Mouse (Mus musculus): ENCODE data around the gene Akt1. TPM values are rescaled to one million over a fixed set of nuclear protein-coding genes. Genes with fewer than 3 reads are reported as not detected.

Akt1 gene
- polyA plus RNA-seq (2012): 394 and 418 TPM in 2 replicates

GRCm38 (mm10) chr12:112674132-112675011 lies at the start of gene Akt1:
Akt1 (minus strand) TSS chr12:112674884.

GRCm38 (mm10) chr12:112720216-112720615 lies 45.5 kb upstream of the Akt1 start, which contains the start of gene Cep170b:
Cep170b (plus strand) TSS chr12:112720455.

DNA sequence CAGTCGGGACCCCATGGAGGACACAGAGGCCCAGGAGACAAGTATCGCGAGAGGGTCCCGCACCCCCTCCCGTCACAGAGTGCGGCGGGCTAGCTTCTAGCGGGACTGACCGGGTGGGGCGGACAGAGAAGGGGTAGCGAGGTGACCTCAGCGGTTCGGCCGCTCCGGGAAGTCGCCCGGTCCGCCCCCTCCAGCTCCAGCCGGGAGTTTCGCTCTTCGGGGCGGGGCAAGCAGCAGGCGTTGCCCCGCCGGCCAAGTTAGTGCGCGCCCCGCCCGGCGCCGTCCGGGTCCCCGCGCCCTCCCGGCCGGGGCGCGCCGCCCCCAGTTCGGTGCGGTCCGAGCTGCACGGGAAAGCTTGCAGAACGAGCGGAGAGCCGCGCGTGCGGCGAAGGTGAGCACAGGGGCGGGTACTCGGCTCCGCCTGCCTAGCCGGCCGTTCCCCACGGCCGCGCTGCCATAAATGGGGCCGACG lies 3.9 kb upstream of the Akt1 start, which contains the start of gene Zbtb42:
TSS of gene Zbtb42 (plus strand) at position 274 of the 472 bp plus-strand sequence.

DNA sequence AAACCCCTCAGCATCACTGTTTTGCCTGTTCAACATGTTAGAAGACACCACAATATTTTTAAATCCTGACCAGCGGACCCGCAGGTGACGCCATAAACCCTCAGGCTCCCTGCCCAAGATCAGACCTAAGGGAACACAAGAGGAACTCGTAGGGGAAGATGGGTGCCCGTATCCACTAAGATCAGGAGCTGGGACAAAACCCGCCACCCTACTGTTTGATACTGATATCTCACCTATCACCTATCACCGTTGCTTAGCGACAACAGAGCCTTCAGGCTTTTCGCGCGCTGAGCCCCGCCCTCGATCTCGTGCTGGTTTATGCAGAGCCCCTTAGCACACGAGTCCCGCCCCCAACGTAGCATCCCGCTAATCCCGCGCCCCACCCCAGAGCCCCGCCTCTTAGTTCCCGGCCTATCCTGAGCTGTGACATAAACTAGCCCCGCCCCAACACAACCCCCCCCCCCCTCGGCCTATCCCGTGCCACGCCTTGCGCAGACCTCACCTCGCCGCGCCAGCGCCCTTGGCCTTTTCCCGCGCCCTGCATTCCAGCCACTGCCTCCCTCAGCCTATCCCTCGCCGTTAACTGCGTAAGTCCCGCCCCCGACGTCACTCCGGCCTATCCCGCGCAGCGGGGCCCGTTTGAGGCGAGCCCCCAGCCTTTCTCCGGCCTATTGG lies 30.4 kb downstream of the Akt1 start, which contains the start of gene Siva1:
TSS of gene Siva1 (plus strand) at position 500 of the 675 bp plus-strand sequence.

DNA sequence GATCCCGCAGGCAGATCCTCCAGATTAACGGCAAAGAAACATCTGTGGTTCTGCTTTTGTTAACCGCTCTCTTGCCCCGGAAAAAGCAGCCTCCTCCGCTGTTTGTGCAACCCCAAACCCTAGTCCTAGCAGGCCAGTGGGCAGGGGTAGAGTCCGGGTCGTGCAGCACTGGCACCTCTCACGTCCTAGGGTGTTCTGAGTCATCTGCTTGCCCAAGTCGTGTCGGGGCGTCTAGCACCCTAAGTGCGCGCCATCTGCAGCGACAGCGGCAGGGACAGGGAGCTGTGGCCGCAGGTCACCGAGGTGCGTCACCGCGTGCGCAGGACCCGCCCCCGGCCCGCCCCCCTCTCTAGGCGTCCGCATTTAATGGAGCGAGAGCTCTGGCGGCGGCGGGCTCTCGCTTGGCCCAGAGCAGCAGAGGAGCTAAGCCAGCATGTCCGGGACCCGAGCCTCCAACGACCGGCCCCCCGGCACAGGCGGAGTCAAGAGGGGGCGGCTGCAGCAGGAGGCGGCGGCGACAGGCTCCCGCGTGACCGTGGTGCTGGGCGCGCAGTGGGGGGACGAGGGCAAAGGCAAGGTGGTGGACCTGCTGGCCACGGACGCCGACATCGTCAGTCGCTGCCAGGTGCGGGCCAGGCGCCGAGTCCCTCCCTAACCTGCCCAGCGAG lies 54.9 kb downstream of the Akt1 start, which contains the start of gene Adssl1:
TSS of gene Adssl1 (plus strand) at position 360 of the 668 bp plus-strand sequence.

Other genes starting within 250 kb of the Akt1 start
- gene A530016L24Rik, start 185.4 kb downstream of the Akt1 start, polyA plus RNA-seq (2012): not detected in 2 replicates
- not detected in 2 replicates for gene Tmem179, start 158.1 kb downstream of the Akt1 start, polyA plus RNA-seq (2012)
- gene Inf2, start 86.1 kb downstream of the Akt1 start, polyA plus RNA-seq (2012): 101 and 119 TPM in 2 replicates
- gene Adssl1, start 54.8 kb downstream of the Akt1 start, polyA plus RNA-seq (2012): 219 and 252 TPM in 2 replicates
- gene Siva1, start 30.2 kb downstream of the Akt1 start, polyA plus RNA-seq (2012): 95.9 and 97.1 TPM in 2 replicates
- gene Zbtb42, start 3.9 kb upstream of the Akt1 start, polyA plus RNA-seq (2012): 14.5 and 17.0 TPM in 2 replicates
- gene Cep170b, start 45.6 kb upstream of the Akt1 start, polyA plus RNA-seq (2012): 5.2 and 8.6 TPM in 2 replicates
- gene Pld4, start 85.8 kb upstream of the Akt1 start, polyA plus RNA-seq (2012): 23.9 and 54.7 TPM in 2 replicates
- gene Ahnak2, start 127.8 kb upstream of the Akt1 start, polyA plus RNA-seq (2012): 0.01 TPM in 1 of 2 replicates, not detected in the other
- gene Clba1, start 134.1 kb upstream of the Akt1 start, polyA plus RNA-seq (2012): 1.7 and 2.4 TPM in 2 replicates
- 24.9 and 28.0 TPM in 2 replicates for gene Cdca4, start 154.5 kb upstream of the Akt1 start, polyA plus RNA-seq (2012)
- 6.3 and 8.1 TPM in 2 replicates for gene Gpr132, start 193.3 kb upstream of the Akt1 start, polyA plus RNA-seq (2012)

Data from megakaryocyte-erythroid progenitor cell, adult 5 weeks (primary cell).